Mouse (Mus musculus) CD4-positive, CD25-positive, alpha-beta regulatory T cell, adult 4 months (primary cell): Measurements from ENCODE around the gene Pef1. TPM values are rescaled to one million over a fixed set of nuclear protein-coding genes. Genes with fewer than 3 reads are reported as not detected.

ENCODE experiments used
- ATAC-seq: one replicate; pipeline ENCODE4 v1.8.0; 2017
- polyA plus RNA-seq, 2 experiments: library from polyadenylated mRNA; unstranded; fragments of 100-300 nt; shearing (Covaris generic); gene quantifications; one replicate each; pipeline ENCODE4 v1.2.1; 2017

Pef1 gene
- polyA plus RNA-seq, 2 experiments from 2014 or later = 35.0 to 38.4 TPM

GRCm38 (mm10) chr4:130140992-130141402 lies 38.6 kb downstream of the Pef1 start:
- no peak for ATAC-seq

GRCm38 (mm10) chr4:130141786-130142185 lies 39.4 kb downstream of the Pef1 start:
- no peak for ATAC-seq

GRCm38 (mm10) chr4:130148405-130148804 lies 46.0 kb downstream of the Pef1 start:
- no peak for ATAC-seq

- no peak for ATAC-seq
Observed at GRCm38 (mm10) chr4:130154250-130154649, 51.9 kb downstream of the Pef1 start.

- no peak for ATAC-seq
Observed at GRCm38 (mm10) chr4:130156812-130157371, 54.5 kb downstream of the Pef1 start.

GRCm38 (mm10) chr4:130161349-130161748 lies 59.0 kb downstream of the Pef1 start:
- no peak for ATAC-seq

GRCm38 (mm10) chr4:130163391-130163861 lies 61.1 kb downstream of the Pef1 start:
- ATAC-seq = no peak

- no peak for ATAC-seq
Observed at GRCm38 (mm10) chr4:130164121-130164520, 61.8 kb downstream of the Pef1 start.

- no peak for ATAC-seq
Observed at GRCm38 (mm10) chr4:130166061-130166460, 63.7 kb downstream of the Pef1 start.

- ATAC-seq = no peak
Observed at GRCm38 (mm10) chr4:130166592-130166991, 64.2 kb downstream of the Pef1 start.

GRCm38 (mm10) chr4:130167321-130167720 lies 65.0 kb downstream of the Pef1 start:
- no peak for ATAC-seq

GRCm38 (mm10) chr4:130167814-130168213 lies 65.5 kb downstream of the Pef1 start:
- ATAC-seq = no peak

- ATAC-seq = no peak
Observed at GRCm38 (mm10) chr4:130168280-130169183, 66.2 kb downstream of the Pef1 start.

GRCm38 (mm10) chr4:130169411-130169971 lies 67.1 kb downstream of the Pef1 start:
- no peak for ATAC-seq

GRCm38 (mm10) chr4:130170362-130170761 lies 68.0 kb downstream of the Pef1 start:
- ATAC-seq = no peak

- ATAC-seq = no peak
Observed at GRCm38 (mm10) chr4:130171951-130172765, 69.8 kb downstream of the Pef1 start.

GRCm38 (mm10) chr4:130173060-130173822 lies 70.9 kb downstream of the Pef1 start:
- no peak for ATAC-seq

GRCm38 (mm10) chr4:130173911-130174311 lies 71.6 kb downstream of the Pef1 start:
- no peak for ATAC-seq

GRCm38 (mm10) chr4:130174335-130175031 lies 72.1 kb downstream of the Pef1 start:
- no peak for ATAC-seq

- no peak for ATAC-seq
Observed at GRCm38 (mm10) chr4:130175072-130175711, 72.8 kb downstream of the Pef1 start, which contains the start of gene Tinagl1. Gene Tinagl1, minus strand, starts transcription at chr4:130175122.
